Mouse (Mus musculus) forebrain, embryonic 13.5 days (tissue): ENCODE results near the gene Ttc16. TPM values are rescaled to one million over a fixed set of nuclear protein-coding genes. Genes with fewer than 3 reads are reported as not detected.
A peak's percentile ranks its signal among the peaks of the same experiment; 100 is the strongest.

Source experiments
- ATAC-seq: fragments of 200-750 bp; cut with Nextera tagmentation; 2 replicates; pipeline ENCODE4 v1.8.0; 2017
- H3K27ac ChIP-seq: fragments of 300-500 bp; sonication (generic); 2 replicates; pipeline ENCODE4 v1.5.1; 2015; ENCODE audit warnings: inconsistent platforms, mild to moderate bottlenecking, moderate library complexity
- H3K27me3 ChIP-seq: fragments of 300-500 bp; sonication (generic); 2 replicates; pipeline ENCODE4 v1.6.1; 2015; ENCODE audit warnings: mild to moderate bottlenecking, inconsistent platforms
- H3K36me3 ChIP-seq: fragments of 300-500 bp; sonication (generic); 2 replicates; pipeline ENCODE4 v1.6.1; 2015; ENCODE audit warnings: mild to moderate bottlenecking, inconsistent platforms; ENCODE audit not compliant: poor library complexity, severe bottlenecking
- H3K4me1 ChIP-seq: fragments of 300-500 bp; sonication (generic); 2 replicates; pipeline ENCODE4 v1.6.1; 2015; ENCODE audit warnings: inconsistent platforms
- H3K4me2 ChIP-seq: fragments of 300-500 bp; sonication (generic); 2 replicates; pipeline ENCODE4 v1.6.1; 2015; ENCODE audit warnings: inconsistent platforms, mild to moderate bottlenecking, moderate library complexity
- H3K4me3 ChIP-seq: fragments of 300-500 bp; sonication (generic); 2 replicates; pipeline ENCODE4 v1.5.1; 2015; ENCODE audit warnings: mild to moderate bottlenecking, inconsistent platforms
- H3K9ac ChIP-seq: fragments of 300-500 bp; sonication (generic); 2 replicates; pipeline ENCODE4 v1.6.1; 2015; ENCODE audit warnings: mild to moderate bottlenecking, inconsistent platforms
- H3K9me3 ChIP-seq: fragments of 300-500 bp; sonication (generic); replicated peaks from 2 replicates; pipeline ENCODE4 v1.6.1; 2016; ENCODE audit warnings: inconsistent platforms
- WGBS: fragments of 180-500 bp; shearing (Covaris S2); methylation state at CpG from one replicate; pipeline ENCODE4 v1.1.7; 2015; 5-methylcytosine and 5-hydroxymethylcytosine counted together
- microRNA counts: library from miRNA; unstranded; fragments of <30 nt; microRNA quantifications from one replicate; lab custom pipeline; 2016
- microRNA-seq: library from miRNA; unstranded; fragments of <30 nt; microRNA quantifications from one replicate; pipeline ENCODE4, GENCODE M21; 2016
- polyA plus RNA-seq: library from polyadenylated mRNA; unstranded; fragments of >200 nt; fragmentation: Nextera tagmentation; extraction: Ambion mirVana; gene quantifications from 2 replicates; pipeline ENCODE4 v1.2.1, GENCODE M21; 2015

Ttc16 gene
- polyA plus RNA-seq, 1 experiment from 2014 or later = 0.48 TPM

DNA sequence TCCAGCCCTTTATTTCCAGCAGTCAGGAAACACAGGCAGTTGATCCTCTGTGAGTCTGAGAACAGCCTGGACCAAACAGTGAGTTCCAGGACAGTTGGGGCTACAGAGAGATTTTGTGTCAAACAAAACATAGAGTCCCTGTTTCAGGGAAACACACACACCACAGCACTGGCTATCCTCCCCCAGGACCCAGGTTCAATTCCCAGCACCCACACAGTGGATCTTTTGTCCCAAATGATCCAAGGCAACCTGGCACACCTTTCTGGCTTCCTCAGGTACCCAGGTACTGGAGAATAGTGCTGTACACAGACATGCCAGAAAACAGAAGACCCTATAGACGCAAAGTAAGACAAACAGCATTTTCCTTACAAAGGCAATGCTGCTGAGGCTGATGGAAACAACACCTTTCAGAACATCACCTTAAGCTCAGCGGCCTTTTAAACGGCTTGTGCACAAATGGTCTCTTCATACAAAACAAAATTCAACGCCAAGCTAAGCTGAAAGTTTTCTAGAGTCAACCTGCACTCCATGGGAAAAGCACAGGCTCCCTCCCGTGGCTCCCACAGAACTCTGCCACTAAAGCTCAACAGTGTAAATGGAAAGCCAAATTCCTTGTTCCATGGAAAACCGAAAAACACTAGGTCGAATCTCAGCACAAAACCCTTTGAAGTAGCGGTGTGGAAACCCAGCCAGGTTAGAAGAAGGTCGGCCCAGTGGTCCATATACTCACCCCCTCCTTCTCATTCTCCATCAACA lies 64.0 kb downstream of the Ttc16 start:
- Histone ChIP-seq H3K4me1 (peaks cover 19% of the 10 kb centered on the region), H3K4me3 (peak overlapping the region; percentile 98), H3K9me3 (no peaks in the 10 kb centered on the region), H3K36me3 (peaks cover 44% of the 10 kb centered on the region), H3K27ac (peak overlapping the region; percentile 99; the same call in 1 of the 2 replicates), H3K4me2 (peak overlapping the region; percentile 99), H3K9ac (peak overlapping the region; percentile 92), H3K27me3 (no peaks in the 10 kb centered on the region)
- 28% methylated on average over 9 of the region's 9 CpGs for WGBS
- ATAC-seq = no peak

DNA sequence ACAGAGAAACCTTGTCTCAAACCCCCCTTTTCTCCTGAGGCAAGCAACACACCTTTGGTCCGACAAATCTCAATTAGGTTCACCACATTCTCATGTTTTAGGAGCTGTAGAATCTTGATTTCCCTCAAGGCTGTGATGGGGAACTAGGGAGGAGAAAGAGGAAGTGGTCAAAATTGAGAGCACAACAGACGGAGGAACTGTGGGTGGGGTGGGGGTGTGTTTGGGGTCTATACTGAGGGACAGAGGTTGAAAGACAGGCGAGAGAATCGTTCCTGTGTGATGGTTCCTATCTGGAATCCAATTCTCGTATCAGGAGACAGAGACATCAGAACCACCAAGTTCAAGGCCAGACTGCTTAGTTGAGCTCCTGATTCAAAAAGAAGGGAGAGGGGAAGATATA lies 65.0 kb downstream of the Ttc16 start:
- Histone ChIP-seq H3K9ac (no peak overlapping the region), H3K4me1 (peaks cover 19% of the 10 kb centered on the region), H3K36me3 (peaks cover 55% of the 10 kb centered on the region), H3K4me3 (no peak overlapping the region), H3K27me3 (no peaks in the 10 kb centered on the region), H3K27ac (no peak overlapping the region), H3K9me3 (no peaks in the 10 kb centered on the region), H3K4me2 (no peak overlapping the region)
- no peak for ATAC-seq
- 92% methylated on average over 5 of the region's 5 CpGs for WGBS

DNA sequence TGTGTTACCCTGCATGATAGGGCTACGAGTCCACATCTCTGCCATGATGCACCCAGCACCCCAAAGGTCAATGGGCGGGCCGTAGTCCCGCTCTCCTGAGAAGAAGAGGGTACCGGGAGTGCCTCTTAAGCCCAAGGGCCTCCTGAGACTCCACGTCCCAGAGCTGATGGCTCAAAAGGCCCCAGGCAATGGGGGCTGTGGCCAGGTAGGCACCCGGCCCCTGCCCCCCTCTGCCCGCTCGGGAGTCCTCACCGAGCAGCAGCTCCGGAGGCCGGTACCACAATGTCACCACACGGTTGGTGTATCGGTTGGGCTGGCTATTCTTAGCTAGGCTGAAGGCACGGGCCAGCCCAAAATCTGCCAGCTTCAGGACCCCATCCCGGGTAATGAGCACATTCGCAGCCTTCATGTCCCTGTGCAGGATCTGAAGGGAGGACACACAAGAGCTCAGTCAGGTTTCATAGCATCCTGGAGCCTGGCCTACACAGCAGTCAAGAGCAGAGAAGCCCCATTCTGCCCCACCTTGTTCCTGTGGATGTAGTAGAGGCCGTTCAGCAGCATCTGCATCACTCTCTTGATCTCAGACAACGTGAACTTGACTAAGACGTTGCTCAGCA lies 65.8 kb downstream of the Ttc16 start:
- Histone ChIP-seq H3K9ac (no peak overlapping the region), H3K36me3 (peaks cover 63% of the 10 kb centered on the region), H3K27me3 (no peaks in the 10 kb centered on the region), H3K4me1 (peaks cover 19% of the 10 kb centered on the region), H3K4me2 (no peak overlapping the region), H3K27ac (no peak overlapping the region), H3K4me3 (no peak overlapping the region), H3K9me3 (no peaks in the 10 kb centered on the region)
- WGBS = 92% methylated on average over 20 of the region's 20 CpGs
- no peak for ATAC-seq

DNA sequence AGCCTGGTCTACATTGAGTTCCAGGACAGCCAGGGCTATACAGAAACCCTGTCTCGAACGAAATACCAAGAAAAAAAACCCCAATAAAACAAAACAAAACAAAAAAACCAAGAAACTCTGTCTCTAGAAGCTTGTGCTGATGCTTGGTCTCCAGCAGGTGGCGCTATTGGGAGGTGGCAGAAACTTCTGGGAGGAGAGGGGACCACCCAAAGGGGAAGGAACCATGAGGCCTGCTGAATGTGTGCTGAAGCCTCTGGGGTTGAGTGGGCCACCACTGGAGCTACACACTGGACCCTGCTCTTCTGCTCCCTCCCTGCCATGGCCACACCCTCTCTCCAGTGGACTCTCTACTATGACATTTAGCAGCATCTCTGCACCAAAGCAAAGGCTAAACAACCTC lies 66.8 kb downstream of the Ttc16 start:
- peaks cover 11% of the 10 kb centered on the region for H3K4me1 ChIP-seq
- no peaks in the 10 kb centered on the region for H3K9me3 ChIP-seq
- H3K9ac ChIP-seq = no peak overlapping the region
- H3K27me3 ChIP-seq = no peaks in the 10 kb centered on the region
- 40% methylated on average over 3 of the region's 3 CpGs for WGBS
- H3K36me3 ChIP-seq = peaks cover 73% of the 10 kb centered on the region
- no peak for ATAC-seq
- H3K27ac ChIP-seq = no peak overlapping the region
- no peak overlapping the region for H3K4me3 ChIP-seq
- H3K4me2 ChIP-seq = no peak overlapping the region

MicroRNA genes within 50 kb of the gene (microRNA counts, 519-probe panel; counts per million panel counts)
- microRNA mmu-miR-2861 (lab: Ali Mortazavi, UCI) = 177 counts per million, percentile 53 among the panel's probes with 10 or more counts

Small RNAs within 50 kb of the gene (microRNA-seq; reads per million reads assigned to microRNA genes)
- gene Mir2861 (0.80 reads per million), gene Mir3960 (not detected)

Other genes with a start within 250 kb of the Ttc16 start
- gene Fam102a, start 240.3 kb downstream of the Ttc16 start, polyA plus RNA-seq = 4.5 and 5.2 TPM in 2 replicates
- 127 and 129 TPM in 2 replicates for gene Dpm2, start 204.8 kb downstream of the Ttc16 start, polyA plus RNA-seq
- gene Pip5kl1, start 200.8 kb downstream of the Ttc16 start, polyA plus RNA-seq = 1.7 and 3.4 TPM in 2 replicates
- gene 9430097D07Rik, start 199.9 kb downstream of the Ttc16 start, polyA plus RNA-seq = 0.18 and 0.39 TPM in 2 replicates
- 14.5 and 16.5 TPM in 2 replicates for gene St6galnac4, start 188.5 kb downstream of the Ttc16 start, polyA plus RNA-seq
- gene St6galnac6, start 175.9 kb downstream of the Ttc16 start, polyA plus RNA-seq = 10.0 and 10.8 TPM in 2 replicates
- 48.8 and 48.9 TPM in 2 replicates for gene Ak1, start 153.9 kb downstream of the Ttc16 start, polyA plus RNA-seq
- gene Eng, start 129.0 kb downstream of the Ttc16 start, polyA plus RNA-seq = 20.4 and 21.2 TPM in 2 replicates
- 14.2 and 15.7 TPM in 2 replicates for gene Fpgs, start 71.5 kb downstream of the Ttc16 start, polyA plus RNA-seq
- 90.3 and 99.9 TPM in 2 replicates for gene Cdk9, start 62.6 kb downstream of the Ttc16 start, polyA plus RNA-seq
- gene Sh2d3c, start 54.6 kb downstream of the Ttc16 start, polyA plus RNA-seq = 23.5 and 29.2 TPM in 2 replicates
- gene 6330409D20Rik, start 34.6 kb downstream of the Ttc16 start, polyA plus RNA-seq = 1.6 and 2.5 TPM in 2 replicates
- gene Tor2a, start 18.4 kb downstream of the Ttc16 start, polyA plus RNA-seq = 55.8 and 62.2 TPM in 2 replicates
- gene Ptrh1, start 153 bp upstream of the Ttc16 start, polyA plus RNA-seq = 4.6 and 5.4 TPM in 2 replicates
- 0.45 and 1.4 TPM in 2 replicates for gene Cfap157, start 8.8 kb upstream of the Ttc16 start, polyA plus RNA-seq
- 97.5 and 109 TPM in 2 replicates for gene Stxbp1, start 71.6 kb upstream of the Ttc16 start, polyA plus RNA-seq
- 21.1 and 23.7 TPM in 2 replicates for gene Fam129b, start 100.5 kb upstream of the Ttc16 start, polyA plus RNA-seq
- gene Rpl12, start 185.9 kb upstream of the Ttc16 start, polyA plus RNA-seq = 111 and 118 TPM in 2 replicates
- gene Lrsam1, start 186.0 kb upstream of the Ttc16 start, polyA plus RNA-seq = 14.8 and 15.5 TPM in 2 replicates
- gene Slc2a8, start 206.4 kb upstream of the Ttc16 start, polyA plus RNA-seq = 15.4 and 18.3 TPM in 2 replicates